Mouse (Mus musculus): ENCODE data around the gene Adcy5.
A peak's percentile ranks its signal among the peaks of the same experiment; 100 is the strongest.

Gene Adcy5

GRCm38 (mm10) chr16:35154641-35155390 lies at the start of gene Adcy5:
Adcy5 (plus strand) TSS chr16:35154877.
- DNase-seq (ENCODE audit: low spot score in 2 of 2): no peak

- DNase-seq (ENCODE audit: low spot score in 2 of 2): no peak
Measured at GRCm38 (mm10) chr16:35107985-35108384, 46.7 kb upstream of the Adcy5 start.

GRCm38 (mm10) chr16:35109156-35109555 lies 45.5 kb upstream of the Adcy5 start:
- no peak for DNase-seq (ENCODE audit: low spot score in 2 of 2)

GRCm38 (mm10) chr16:35109656-35110291 lies 44.9 kb upstream of the Adcy5 start:
- no peak for DNase-seq (ENCODE audit: low spot score in 2 of 2)

GRCm38 (mm10) chr16:35110410-35111142 lies 44.1 kb upstream of the Adcy5 start:
- DNase-seq (ENCODE audit: low spot score in 2 of 2): peak; percentile 18 to 59

- no peak for DNase-seq (ENCODE audit: low spot score in 2 of 2)
Measured at GRCm38 (mm10) chr16:35111143-35111620, 43.5 kb upstream of the Adcy5 start.

- no peak for DNase-seq (ENCODE audit: low spot score in 2 of 2)
Measured at GRCm38 (mm10) chr16:35113496-35113895, 41.2 kb upstream of the Adcy5 start.

GRCm38 (mm10) chr16:35116328-35116956 lies 38.2 kb upstream of the Adcy5 start:
- no peak for DNase-seq (ENCODE audit: low spot score in 2 of 2)

- no peak for DNase-seq (ENCODE audit: low spot score in 2 of 2)
Measured at GRCm38 (mm10) chr16:35117436-35117835, 37.2 kb upstream of the Adcy5 start.

GRCm38 (mm10) chr16:35120603-35121002 lies 34.1 kb upstream of the Adcy5 start:
- no peak for DNase-seq (ENCODE audit: low spot score in 2 of 2)

GRCm38 (mm10) chr16:35127270-35127669 lies 27.4 kb upstream of the Adcy5 start:
- no peak for DNase-seq (ENCODE audit: low spot score in 2 of 2)

GRCm38 (mm10) chr16:35130172-35130571 lies 24.5 kb upstream of the Adcy5 start:
- no peak for DNase-seq (ENCODE audit: low spot score in 2 of 2)

GRCm38 (mm10) chr16:35139416-35139815 lies 15.3 kb upstream of the Adcy5 start:
- DNase-seq (ENCODE audit: low spot score in 2 of 2): no peak

GRCm38 (mm10) chr16:35139873-35140619 lies 14.6 kb upstream of the Adcy5 start:
- no peak for DNase-seq (ENCODE audit: low spot score in 2 of 2)

GRCm38 (mm10) chr16:35140620-35140975 lies 14.1 kb upstream of the Adcy5 start:
- no peak for DNase-seq (ENCODE audit: low spot score in 2 of 2)

GRCm38 (mm10) chr16:35141839-35142238 lies 12.8 kb upstream of the Adcy5 start:
- DNase-seq (ENCODE audit: low spot score in 2 of 2): no peak

GRCm38 (mm10) chr16:35146153-35146552 lies 8.5 kb upstream of the Adcy5 start:
- DNase-seq (ENCODE audit: low spot score in 2 of 2): no peak

- no peak for DNase-seq (ENCODE audit: low spot score in 2 of 2)
Measured at GRCm38 (mm10) chr16:35153146-35153755, 1.4 kb upstream of the Adcy5 start.

GRCm38 (mm10) chr16:35154245-35154640 lies 434 bp upstream of the Adcy5 start:
- no peak for DNase-seq (ENCODE audit: low spot score in 2 of 2)

- no peak for DNase-seq (ENCODE audit: low spot score in 2 of 2)
Measured at GRCm38 (mm10) chr16:35155391-35156305, 971 bp downstream of the Adcy5 start.
